Mouse (Mus musculus): ENCODE results near the gene 2310057N15Rik. TPM values are rescaled to one million over a fixed set of nuclear protein-coding genes. Genes with fewer than 3 reads are reported as not detected.
"Not testable (repeated sequence)": the region's sequence is repeated elsewhere in the genome, so short reads cannot be mapped to it uniquely, and the experiment has no call there.

Gene 2310057N15Rik
- polyA plus RNA-seq (2015; fragmentation: Nextera tagmentation; extraction: Ambion mirVana): 0.22 and 0.55 TPM in 2 replicates

DNA sequence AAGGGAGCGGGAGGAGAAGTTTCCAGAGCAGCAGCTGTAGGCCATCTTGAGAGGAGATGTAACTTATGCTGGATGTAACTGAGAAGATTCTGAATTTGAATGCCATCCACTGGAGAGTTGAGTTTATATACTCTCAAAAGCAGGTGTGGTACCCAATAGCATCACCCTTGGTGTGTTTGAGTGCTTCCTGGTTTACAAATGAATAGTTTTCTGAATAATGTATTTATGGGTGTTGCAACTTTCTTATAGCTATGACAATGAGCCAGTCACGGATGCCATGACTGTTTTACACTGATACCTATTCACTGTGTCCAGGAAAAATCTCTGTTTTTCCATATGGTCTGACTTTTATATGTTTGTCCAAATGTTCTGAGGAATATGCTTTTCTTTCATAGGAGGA is at the start of gene 2310057N15Rik:
TSS of gene 2310057N15Rik (minus strand) at position 101 of the 400 bp plus-strand sequence.
- ATAC-seq (ENCODE audit: insufficient number of reproducible peaks, low FRiP score, low TSS enrichment, low read depth): no peak
- Histone ChIP-seq H3K4me3 (no peak within 1 kb of the TSS), H3K9me3 (no peaks in the 10 kb centered on the region), H3K27ac (no peak within 1 kb of the TSS), H3K4me2 (no peak within 1 kb of the TSS), H3K4me1 (no peaks in the 10 kb centered on the region), H3K27me3 (no peaks in the 10 kb centered on the region), H3K36me3 (no peaks in the 10 kb centered on the region), H3K9ac (no peak within 1 kb of the TSS)
- WGBS: 92% methylated on average over 2 of the region's 2 CpGs

DNA sequence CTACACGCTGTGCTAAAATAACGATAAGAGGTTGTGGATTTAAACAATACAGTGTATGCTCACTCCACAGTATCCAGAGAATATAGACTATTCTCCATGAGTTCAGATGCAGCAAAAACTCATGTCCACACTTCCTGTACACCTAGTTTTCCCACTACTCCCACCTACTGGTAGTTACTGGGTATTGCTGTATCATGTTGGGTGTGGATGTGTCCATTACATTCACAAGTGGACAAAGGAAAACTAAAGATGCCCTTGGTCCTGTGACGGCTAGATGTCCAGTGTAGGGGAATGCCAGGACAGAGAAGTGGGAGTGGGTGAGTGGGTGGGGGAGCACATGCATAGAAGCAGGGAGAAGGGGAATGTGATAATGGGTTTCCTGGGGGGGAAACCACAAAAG is 49.7 kb upstream of the 2310057N15Rik start:
- Histone ChIP-seq H3K9ac (no peak overlapping the region), H3K27me3 (no peaks in the 10 kb centered on the region), H3K4me3 (no peak overlapping the region), H3K4me2 (no peak overlapping the region), H3K36me3 (no peaks in the 10 kb centered on the region), H3K9me3 (no peaks in the 10 kb centered on the region), H3K27ac (no peak overlapping the region), H3K4me1 (no peaks in the 10 kb centered on the region)
- 87% methylated on average over 3 of the region's 3 CpGs for WGBS
- no peak for ATAC-seq (ENCODE audit: insufficient number of reproducible peaks, low FRiP score, low TSS enrichment, low read depth)

DNA sequence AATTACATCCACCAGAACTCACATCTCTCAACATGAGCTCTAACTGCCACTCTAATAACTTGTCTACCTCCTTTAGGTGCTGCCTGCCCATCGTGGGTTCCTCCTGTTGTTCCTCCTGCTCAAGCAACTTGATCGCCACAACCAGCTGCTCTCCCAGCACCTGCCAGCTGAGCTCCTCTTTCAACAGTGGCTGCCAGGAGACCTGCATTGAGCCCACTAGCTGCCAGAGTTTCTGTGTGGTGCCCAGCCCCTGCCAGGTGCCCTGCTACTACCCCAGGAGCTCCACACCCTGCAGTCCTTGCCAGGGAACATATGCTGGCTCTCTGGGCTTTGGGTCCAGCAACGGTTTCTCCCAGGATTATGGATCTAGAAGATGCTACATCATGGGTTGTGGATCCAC is 46.1 kb upstream of the 2310057N15Rik start, which contains the start of gene Krtap15:
TSS of gene Krtap15 (plus strand) at position 150 of the 400 bp plus-strand sequence.
- WGBS: 77% methylated on average over 3 of the region's 3 CpGs

DNA sequence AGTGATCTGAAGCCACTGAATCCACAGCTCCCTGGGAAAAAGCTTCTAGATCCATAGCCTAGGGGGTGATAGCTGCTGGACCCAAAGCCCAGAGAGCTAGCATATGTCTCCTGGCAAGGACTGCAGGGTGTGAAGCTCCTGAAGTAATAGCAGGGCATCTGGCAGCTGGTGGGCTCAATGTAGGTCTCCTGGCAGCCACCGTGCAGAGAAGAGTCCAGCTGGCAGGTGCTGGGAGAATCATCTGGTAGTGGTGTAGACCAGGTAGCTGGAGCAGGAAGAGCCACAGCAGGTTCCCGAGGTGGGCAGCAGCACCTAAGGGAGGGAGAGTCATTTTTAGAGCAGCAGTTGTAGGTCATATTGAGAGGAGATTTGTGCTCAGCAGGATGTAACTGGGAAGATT is 37.8 kb upstream of the 2310057N15Rik start, which contains the start of gene Gm20741:
TSS of gene Gm20741 (minus strand) at position 394 of the 400 bp plus-strand sequence.
- Histone ChIP-seq H3K27ac (no peak within 1 kb of the TSS), H3K4me3 (no peak within 1 kb of the TSS), H3K9me3 (no peaks in the 10 kb centered on the region), H3K9ac (no peak within 1 kb of the TSS), H3K36me3 (no peaks in the 10 kb centered on the region), H3K4me1 (no peaks in the 10 kb centered on the region), H3K27me3 (no peaks in the 10 kb centered on the region), H3K4me2 (no peak within 1 kb of the TSS)
- 64% methylated on average over 2 of the region's 2 CpGs for WGBS
- ATAC-seq (ENCODE audit: insufficient number of reproducible peaks, low FRiP score, low TSS enrichment, low read depth): no peak

More for the DNA sequence above, 46.1 kb upstream of the 2310057N15Rik start, which contains the start of gene Krtap15:
- Histone ChIP-seq H3K27me3 (no peaks in the 10 kb centered on the region), H3K4me3 (no peak within 1 kb of the TSS), H3K36me3 (no peaks in the 10 kb centered on the region), H3K4me2 (no peak within 1 kb of the TSS), H3K9me3 (no peaks in the 10 kb centered on the region), H3K9ac (no peak within 1 kb of the TSS), H3K4me1 (no peaks in the 10 kb centered on the region), H3K27ac (no peak within 1 kb of the TSS)
- no peak for ATAC-seq (ENCODE audit: insufficient number of reproducible peaks, low FRiP score, low TSS enrichment, low read depth)

DNA sequence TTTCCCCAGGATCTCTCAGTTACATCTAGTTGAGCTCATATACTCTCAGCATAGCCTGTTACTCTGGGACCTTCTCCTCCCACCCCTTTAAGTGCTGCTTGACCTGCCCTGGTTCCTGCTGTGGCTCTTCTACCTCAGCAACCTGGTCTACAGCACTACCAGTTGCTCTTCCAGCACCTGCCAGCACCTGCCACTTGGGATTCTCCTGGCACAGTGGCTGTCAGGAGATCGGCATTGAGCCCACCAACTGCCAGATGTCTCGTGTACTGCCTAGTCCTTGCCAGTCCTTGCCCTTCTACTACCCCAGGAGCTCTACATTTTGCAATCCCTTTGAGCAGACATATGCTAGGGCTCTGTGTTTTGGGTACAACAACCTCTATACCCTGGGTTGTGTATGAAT is 12.8 kb upstream of the 2310057N15Rik start:
- H3K9ac ChIP-seq: no peak overlapping the region

DNA sequence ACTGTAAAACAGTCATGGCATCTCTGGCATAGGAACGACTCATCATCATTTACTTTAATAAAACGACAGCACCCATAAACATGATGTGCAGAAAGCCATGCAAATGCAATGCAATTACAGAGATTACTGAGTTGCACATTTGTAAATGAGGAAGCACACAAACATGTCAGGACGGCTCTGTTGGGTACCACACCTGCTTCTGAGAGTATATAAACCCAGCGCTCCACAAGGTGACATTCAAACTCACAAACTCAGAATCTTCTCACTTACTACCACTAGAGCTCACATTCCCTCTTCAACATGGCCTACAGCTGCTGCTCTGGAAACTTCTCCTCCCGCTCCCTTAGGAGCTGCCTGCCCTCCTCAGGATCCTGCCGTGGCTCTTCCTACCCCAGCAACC is 3.6 kb upstream of the 2310057N15Rik start, which contains the start of gene Gm5965:
TSS of gene Gm5965 (plus strand) at position 301 of the 400 bp plus-strand sequence.
- H3K4me3 ChIP-seq: no peak within 1 kb of the TSS
- H3K9me3 ChIP-seq: no peaks in the 10 kb centered on the region
- WGBS: 85% methylated on average over 6 of the region's 6 CpGs
- H3K27ac ChIP-seq: no peak within 1 kb of the TSS
- no peaks in the 10 kb centered on the region for H3K4me1 ChIP-seq
- H3K36me3 ChIP-seq: no peaks in the 10 kb centered on the region
- no peaks in the 10 kb centered on the region for H3K27me3 ChIP-seq
- H3K4me2 ChIP-seq: no peak within 1 kb of the TSS
- ATAC-seq (ENCODE audit: insufficient number of reproducible peaks, low FRiP score, low TSS enrichment, low read depth): no peak
- no peak within 1 kb of the TSS for H3K9ac ChIP-seq

More for the DNA sequence above, 12.8 kb upstream of the 2310057N15Rik start:
- Histone ChIP-seq H3K27ac (no peak overlapping the region), H3K27me3 (no peaks in the 10 kb centered on the region), H3K9me3 (no peaks in the 10 kb centered on the region), H3K4me3 (no peak overlapping the region), H3K36me3 (no peaks in the 10 kb centered on the region), H3K4me1 (no peaks in the 10 kb centered on the region), H3K4me2 (no peak overlapping the region)
- no peak for ATAC-seq (ENCODE audit: insufficient number of reproducible peaks, low FRiP score, low TSS enrichment, low read depth)
- WGBS: 76% methylated on average over 2 of the region's 2 CpGs

DNA sequence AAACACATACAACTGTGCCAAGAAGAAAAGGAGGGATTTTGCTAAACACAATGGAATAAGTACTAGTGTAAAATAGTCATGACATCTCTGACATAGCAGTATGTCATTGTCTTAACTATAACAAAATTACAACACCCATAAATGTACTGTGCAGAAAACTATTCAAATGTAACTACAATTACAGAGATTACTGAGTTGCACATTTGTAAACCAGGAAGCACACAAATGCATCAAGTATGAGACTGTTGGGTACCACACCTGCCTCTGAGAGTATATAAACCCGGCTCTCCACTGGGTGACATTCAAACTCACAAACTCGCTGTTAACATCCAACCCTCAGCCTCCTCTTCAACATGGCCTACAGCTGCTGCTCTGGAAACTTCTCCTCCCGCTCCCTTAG is 15.5 kb downstream of the 2310057N15Rik start, which contains the start of gene 2310034C09Rik:
TSS of gene 2310034C09Rik (plus strand) at position 301 of the 400 bp plus-strand sequence.
- H3K4me2 ChIP-seq: not testable (repeated sequence)

DNA sequence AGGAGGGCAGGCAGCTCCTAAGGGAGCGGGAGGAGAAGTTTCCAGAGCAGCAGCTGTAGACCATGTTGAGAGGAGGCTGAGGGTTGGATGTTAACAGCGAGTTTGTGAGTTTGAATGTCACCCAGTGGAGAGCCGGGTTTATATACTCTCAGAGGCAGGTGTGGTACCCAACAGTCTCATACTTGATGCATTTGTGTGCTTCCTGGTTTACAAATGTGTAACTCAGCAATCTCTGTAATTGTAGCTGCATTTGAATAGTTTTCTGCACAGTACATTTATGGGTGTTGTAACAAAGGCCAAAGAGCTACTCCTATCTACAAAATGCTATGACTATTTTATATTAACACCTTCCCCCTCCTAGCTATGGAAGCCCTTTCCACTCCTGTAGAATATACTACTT is 22.5 kb downstream of the 2310057N15Rik start, which contains the start of gene Krtap13:
TSS of gene Krtap13 (minus strand) at position 101 of the 400 bp plus-strand sequence.
- WGBS: 85% methylated on average over 3 of the region's 3 CpGs
- H3K36me3 ChIP-seq; H3K9ac ChIP-seq; H3K27me3 ChIP-seq; H3K9me3 ChIP-seq; ATAC-seq (ENCODE audit: insufficient number of reproducible peaks, low FRiP score, low TSS enrichment, low read depth); H3K4me1 ChIP-seq; H3K4me3 ChIP-seq; H3K27ac ChIP-seq; H3K4me2 ChIP-seq: not testable (repeated sequence)

More for the DNA sequence above, 15.5 kb downstream of the 2310057N15Rik start, which contains the start of gene 2310034C09Rik:
- H3K4me3 ChIP-seq; H3K4me1 ChIP-seq; ATAC-seq (ENCODE audit: insufficient number of reproducible peaks, low FRiP score, low TSS enrichment, low read depth); H3K36me3 ChIP-seq; H3K27ac ChIP-seq; H3K9me3 ChIP-seq; H3K9ac ChIP-seq; H3K27me3 ChIP-seq: not testable (repeated sequence)
- 86% methylated on average over 3 of the region's 3 CpGs for WGBS

DNA sequence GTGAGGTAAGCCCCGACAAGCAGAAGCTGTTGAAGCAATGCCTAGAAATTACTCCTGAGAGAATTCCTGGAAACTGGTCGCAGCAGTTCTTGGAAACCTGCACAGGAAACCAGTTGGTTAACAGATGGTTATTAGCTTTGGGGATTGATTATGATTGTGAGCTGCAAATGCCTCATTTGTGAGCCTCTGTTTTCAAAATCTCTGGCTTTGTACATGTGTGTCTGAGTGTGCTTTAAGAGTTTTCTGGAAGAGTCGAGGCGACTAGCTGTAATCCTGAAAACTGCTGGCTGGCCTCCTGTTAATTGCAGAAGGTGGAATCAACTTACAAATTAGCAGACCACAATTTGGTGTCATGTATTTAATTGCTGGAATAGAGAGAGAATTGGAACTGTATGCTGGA is 26.1 kb downstream of the 2310057N15Rik start:
- no peak overlapping the region for H3K27ac ChIP-seq
- no peak overlapping the region for H3K9ac ChIP-seq
- no peaks in the 10 kb centered on the region for H3K27me3 ChIP-seq
- no peak for ATAC-seq (ENCODE audit: insufficient number of reproducible peaks, low FRiP score, low TSS enrichment, low read depth)
- no peaks in the 10 kb centered on the region for H3K4me1 ChIP-seq
- WGBS: 22% methylated on average over 4 of the region's 4 CpGs
- no peak overlapping the region for H3K4me2 ChIP-seq
- no peaks in the 10 kb centered on the region for H3K36me3 ChIP-seq
- H3K9me3 ChIP-seq: no peaks in the 10 kb centered on the region
- H3K4me3 ChIP-seq: no peak overlapping the region

DNA sequence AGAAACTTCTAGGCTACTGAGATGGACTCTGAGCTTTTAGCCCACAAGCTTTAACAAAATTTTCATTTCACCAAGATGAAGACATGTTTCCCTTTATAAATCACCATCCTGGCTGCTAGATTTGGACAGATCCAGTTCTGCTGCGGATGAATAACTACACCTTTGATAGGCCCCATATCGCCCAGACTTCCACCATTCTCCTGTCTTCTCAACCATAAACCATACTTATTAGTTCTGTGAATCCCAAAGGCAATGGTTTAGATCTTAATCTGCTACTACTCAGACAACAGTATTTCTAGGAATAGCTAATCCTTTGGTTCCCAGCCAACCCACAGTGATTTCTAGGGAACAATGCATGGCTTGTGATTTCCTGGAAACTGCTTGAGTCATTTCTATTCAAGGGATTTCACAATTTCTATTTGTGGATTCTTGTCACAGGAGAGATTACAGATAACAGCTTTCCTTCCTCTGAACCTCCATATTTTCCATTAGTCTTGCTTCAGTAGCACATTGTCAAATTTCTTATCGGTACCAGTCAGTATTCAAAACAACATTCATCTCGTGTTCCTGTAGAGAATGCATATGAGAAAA is 29.2 kb downstream of the 2310057N15Rik start:
- 78% methylated on average over 4 of the region's 4 CpGs for WGBS
- Histone ChIP-seq H3K4me1 (no peaks in the 10 kb centered on the region), H3K9me3 (no peaks in the 10 kb centered on the region), H3K36me3 (no peaks in the 10 kb centered on the region), H3K4me2 (no peak overlapping the region), H3K27ac (no peak overlapping the region), H3K9ac (no peak overlapping the region), H3K4me3 (no peak overlapping the region), H3K27me3 (no peaks in the 10 kb centered on the region)
- no peak for ATAC-seq (ENCODE audit: insufficient number of reproducible peaks, low FRiP score, low TSS enrichment, low read depth)

DNA sequence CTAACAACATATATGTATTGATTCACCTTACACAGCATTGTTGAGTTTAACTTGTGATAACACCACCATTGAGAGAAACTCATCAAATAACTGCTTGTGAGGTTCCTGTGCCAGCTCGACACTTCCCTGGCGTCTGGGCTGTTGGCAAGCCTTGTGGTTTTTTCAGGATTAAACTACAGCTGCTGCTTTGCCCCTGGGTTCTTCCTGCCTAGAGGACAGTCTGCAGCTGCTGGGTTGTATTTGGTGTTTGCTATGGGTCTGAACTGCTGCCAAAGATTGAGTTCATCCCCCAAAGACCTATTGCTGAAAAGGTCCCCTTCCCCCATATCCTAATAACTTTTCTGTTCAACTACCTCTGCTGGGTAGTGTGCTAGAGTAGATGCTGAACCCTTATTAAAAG is 38.6 kb downstream of the 2310057N15Rik start:
- Histone ChIP-seq H3K27ac (no peak overlapping the region), H3K4me1 (no peaks in the 10 kb centered on the region), H3K9me3 (no peaks in the 10 kb centered on the region), H3K4me2 (no peak overlapping the region), H3K27me3 (no peaks in the 10 kb centered on the region), H3K4me3 (no peak overlapping the region), H3K36me3 (no peaks in the 10 kb centered on the region), H3K9ac (no peak overlapping the region)
- peak; percentile 69; the same call in 1 of the 2 replicates for ATAC-seq (ENCODE audit: insufficient number of reproducible peaks, low FRiP score, low TSS enrichment, low read depth)
- WGBS: 30% methylated on average over 2 of the region's 2 CpGs

DNA sequence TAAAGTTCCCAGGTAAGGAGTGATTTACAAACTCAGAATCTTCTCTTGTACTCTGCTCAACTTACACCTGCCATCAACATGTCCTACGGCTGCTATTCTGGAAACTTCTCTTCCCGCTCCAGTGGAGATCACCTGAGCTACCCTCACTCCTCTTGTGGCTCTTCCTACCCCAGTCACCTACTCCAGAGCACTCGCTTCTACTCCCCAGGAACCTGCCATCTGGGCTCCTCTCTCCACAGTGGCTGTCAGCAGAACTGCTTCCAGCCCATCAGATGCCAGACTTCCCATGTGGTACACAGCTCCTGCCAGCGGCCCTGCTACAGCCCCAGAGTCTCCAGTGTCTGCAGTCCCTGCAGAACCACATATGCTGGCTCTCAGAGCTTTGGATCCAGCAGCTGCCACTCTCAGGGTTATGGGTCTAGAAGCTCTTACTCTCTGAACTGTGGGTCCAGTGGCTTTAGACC is 45.2 kb downstream of the 2310057N15Rik start, which contains the start of gene Krtap13-1:
TSS of gene Krtap13-1 (plus strand) at position 51 of the 464 bp plus-strand sequence.
- WGBS: 72% methylated on average over 4 of the region's 4 CpGs
- Histone ChIP-seq H3K27ac (no peak within 1 kb of the TSS), H3K4me2 (no peak within 1 kb of the TSS), H3K9ac (no peak within 1 kb of the TSS), H3K9me3 (no peaks in the 10 kb centered on the region), H3K27me3 (no peaks in the 10 kb centered on the region), H3K36me3 (no peaks in the 10 kb centered on the region), H3K4me3 (no peak within 1 kb of the TSS), H3K4me1 (no peaks in the 10 kb centered on the region)
- no peak for ATAC-seq (ENCODE audit: insufficient number of reproducible peaks, low FRiP score, low TSS enrichment, low read depth)

Measured in limb, embryonic 15.5 days (tissue).